Mouse (Mus musculus): ENCODE results near the gene Bckdha.

Bckdha gene

DNA sequence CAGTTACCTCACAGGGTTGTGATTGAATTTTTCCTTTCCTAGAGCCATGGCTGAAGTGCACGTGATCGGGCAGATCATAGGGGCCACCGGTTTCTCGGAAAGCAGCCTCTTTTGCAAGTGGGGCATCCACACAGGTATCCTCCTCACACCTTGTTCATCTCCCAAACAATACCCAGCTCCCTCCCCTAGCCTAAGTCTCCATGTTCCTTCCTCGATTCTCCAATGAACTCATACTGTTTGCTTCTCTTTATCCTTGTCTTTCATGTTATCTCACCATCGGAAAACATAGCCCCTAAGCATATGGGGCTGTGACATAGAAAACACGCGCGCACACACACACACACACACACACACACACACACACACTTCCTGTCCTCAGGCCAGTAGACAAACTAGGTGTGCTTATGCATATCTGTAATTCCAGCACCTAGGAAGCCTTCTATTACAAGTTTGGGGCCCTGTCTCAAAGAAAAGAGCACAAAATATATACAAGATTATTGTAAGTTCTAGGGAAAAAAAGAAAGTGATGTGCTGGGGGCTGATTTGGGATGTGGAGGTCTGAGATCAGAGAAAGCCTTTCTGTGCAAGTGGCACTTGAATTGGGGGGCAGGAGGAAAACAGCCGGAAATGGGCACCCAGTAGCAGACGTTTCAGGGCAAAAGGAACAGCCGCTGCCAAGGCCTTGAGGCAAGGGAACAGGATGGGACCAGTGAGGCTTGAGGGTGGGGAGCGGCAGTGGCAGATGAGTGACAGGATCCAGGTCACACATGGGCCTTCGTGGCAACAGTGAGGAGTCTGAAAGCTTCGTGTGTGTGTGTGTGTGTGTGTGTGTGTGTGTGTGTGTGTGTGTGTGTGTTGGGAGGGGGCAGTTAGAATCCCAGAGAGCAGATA is 22.8 kb upstream of the Bckdha start:
- no peak for DNase-seq (ENCODE audit: low read depth)

- DNase-seq (ENCODE audit: low read depth): peak; percentile 98
Observed at GRCm38 (mm10) chr7:25680514-25681258, 21.9 kb upstream of the Bckdha start, which contains the start of gene B9d2. Gene B9d2, plus strand, starts transcription at chr7:25680780.

DNA sequence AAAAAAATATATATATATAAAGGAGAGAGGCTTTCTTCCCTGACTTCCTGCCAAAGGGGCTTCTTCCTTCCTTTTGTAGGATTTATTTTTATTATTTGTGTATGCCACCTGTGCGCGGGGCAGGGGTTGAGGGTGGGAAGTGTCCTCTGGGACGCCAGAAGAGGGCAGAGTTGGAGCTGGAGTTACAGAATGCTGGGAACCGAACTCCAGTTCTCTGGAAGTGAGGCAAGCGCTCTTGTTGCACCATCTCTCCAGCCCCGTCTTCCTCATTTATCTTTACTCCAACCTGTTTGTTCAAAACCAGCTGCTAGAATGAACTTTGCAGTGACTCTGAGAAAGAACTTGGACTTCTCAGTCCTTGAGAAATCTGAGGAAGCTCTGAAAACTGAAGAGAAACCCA is 21.2 kb upstream of the Bckdha start:
- no peak for DNase-seq (ENCODE audit: low read depth)

DNA sequence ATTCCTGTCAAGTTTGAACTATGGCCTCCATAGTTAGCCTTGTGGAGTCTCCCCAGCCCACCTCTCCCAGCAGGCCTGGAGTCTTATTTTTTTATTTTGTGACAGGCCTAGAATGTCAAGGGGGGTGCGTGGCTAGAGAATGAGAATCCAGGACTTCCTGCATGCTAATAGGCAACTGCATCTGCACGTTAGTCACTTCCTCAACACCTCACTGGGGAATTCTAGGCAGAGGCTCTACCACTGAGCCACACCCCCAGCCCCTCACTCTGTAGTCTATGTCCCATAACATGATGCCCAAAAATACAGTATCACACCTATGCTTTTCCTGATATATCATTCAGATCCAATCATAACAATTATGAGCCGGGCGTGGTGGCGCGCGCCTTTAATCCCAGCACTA is 18.2 kb upstream of the Bckdha start:
- DNase-seq (ENCODE audit: low read depth): no peak

- DNase-seq (ENCODE audit: low read depth): no peak
Observed at GRCm38 (mm10) chr7:25676085-25676781, 17.5 kb upstream of the Bckdha start.

DNA sequence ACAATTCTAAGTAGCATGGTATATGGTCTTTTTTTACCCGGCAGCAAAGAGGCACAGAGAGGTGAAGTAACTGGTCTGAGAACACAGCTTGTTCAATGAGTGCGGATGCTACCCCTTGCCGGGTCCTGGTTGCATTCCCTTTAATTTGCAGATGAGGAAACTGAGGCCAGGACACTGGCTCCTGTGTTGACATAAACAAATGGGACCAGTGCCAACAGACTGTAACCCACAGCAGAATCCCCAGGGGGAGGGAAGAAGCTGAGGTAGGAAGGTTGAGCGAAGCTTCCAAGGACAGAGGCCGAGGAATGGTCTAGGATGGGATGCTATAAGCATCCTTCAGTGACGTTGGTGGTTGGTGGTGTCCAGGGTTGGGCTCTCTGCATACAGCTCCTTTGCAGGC is 16.6 kb upstream of the Bckdha start:
- no peak for DNase-seq (ENCODE audit: low read depth)

DNA sequence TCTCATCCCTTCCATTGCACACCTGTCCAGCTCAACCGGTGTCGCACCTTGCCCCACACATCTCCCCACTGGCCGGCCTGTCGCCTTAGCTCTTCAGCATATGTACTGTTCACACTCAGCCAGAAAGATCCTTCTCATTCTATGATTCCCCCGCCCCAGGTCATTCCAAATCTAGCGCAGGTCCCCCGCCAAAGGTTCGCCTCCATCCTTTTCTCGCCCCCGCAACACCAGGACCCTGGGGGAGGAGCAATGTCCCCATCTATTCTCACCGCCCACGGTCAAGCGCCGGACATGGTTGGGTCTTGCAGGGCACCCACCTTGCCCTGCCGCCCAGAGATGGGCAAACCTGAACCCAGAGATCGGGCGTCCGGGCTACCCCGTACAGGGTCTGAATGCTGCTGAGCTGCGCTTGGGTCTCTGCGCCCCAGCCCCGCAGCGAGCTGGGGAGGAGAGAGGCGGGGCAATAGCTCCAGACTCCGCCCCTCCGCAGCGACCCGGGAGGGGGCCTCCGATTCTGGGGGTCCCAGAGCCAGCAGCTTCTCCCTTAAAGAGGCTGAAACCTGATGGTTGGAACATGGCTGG is 16.0 kb upstream of the Bckdha start, which contains the start of gene Tmem91:
Tmem91 (minus strand) TSS at position 448 of the 582 bp plus-strand sequence.
- no peak for DNase-seq (ENCODE audit: low read depth)

DNA sequence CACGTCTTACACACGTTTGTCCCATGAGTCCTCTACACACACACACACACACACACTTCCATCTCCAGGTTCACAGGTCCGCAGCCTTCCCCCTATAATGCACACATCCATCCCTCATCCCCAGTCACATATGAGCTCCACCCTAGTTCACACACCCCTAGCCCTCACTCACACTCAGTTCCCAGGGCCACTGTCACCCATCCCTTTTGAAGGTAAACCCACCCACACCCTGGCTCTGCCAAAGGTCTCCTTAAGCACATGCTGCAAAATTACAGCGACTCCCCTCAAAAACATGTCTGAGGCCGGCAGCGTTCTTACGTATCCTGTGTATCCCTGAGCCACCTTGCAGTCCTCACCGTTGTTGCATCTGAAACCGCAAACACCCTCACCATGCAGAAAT is 15.5 kb upstream of the Bckdha start:
- DNase-seq (ENCODE audit: low read depth): no peak

- DNase-seq (ENCODE audit: low read depth): no peak
Observed at GRCm38 (mm10) chr7:25672442-25672841, 13.7 kb upstream of the Bckdha start.

- no peak for DNase-seq (ENCODE audit: low read depth)
Observed at GRCm38 (mm10) chr7:25671686-25672085, 12.9 kb upstream of the Bckdha start.

- no peak for DNase-seq (ENCODE audit: low read depth)
Observed at GRCm38 (mm10) chr7:25670096-25670495, 11.3 kb upstream of the Bckdha start.

DNA sequence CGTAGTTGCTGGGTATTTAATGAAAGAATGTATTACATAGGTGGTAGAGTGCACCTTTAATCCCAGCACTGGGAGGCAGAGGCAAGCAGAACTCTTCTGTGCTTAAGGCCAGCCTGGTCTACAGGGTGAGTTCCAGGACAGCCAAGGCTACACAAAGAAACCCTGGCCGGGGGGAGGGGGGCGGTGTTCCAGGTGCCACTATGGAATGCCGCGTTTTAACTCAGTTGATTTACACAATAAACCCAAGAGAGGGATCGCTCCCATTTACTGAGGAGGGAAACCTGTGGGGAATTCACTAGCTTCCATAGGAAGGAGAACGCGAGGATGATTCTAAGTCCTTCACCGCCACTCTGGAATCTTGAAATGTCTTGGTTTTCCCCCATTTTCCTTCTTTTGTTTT is 10.8 kb upstream of the Bckdha start:
- no peak for DNase-seq (ENCODE audit: low read depth)

GRCm38 (mm10) chr7:25669158-25669557 is 10.4 kb upstream of the Bckdha start:
- DNase-seq (ENCODE audit: low read depth): no peak

- no peak for DNase-seq (ENCODE audit: low read depth)
Observed at GRCm38 (mm10) chr7:25666381-25666780, 7.6 kb upstream of the Bckdha start.

DNA sequence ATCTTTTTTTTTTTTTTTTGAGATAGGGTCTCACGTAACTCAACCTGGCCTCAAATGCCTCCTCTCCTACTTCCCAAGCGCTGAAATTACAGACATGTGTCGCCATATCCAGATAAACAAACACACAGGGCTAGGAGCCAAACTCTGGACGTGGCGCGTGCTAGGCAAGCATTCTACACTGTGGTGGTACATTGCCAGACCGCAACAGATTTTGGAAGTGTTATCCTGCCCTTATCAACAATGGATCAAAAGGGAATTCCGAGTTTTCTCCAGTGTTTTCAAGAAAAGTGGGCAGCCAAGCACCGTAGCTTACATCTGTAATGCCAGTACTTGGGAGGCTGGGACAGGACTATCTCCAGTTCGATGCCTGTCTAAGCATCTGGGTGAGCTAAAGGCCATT is 996 bp downstream of the Bckdha start:
- no peak for DNase-seq (ENCODE audit: low read depth)

- DNase-seq (ENCODE audit: low read depth): no peak
Observed at GRCm38 (mm10) chr7:25655601-25656428, 3.0 kb downstream of the Bckdha start.

DNA sequence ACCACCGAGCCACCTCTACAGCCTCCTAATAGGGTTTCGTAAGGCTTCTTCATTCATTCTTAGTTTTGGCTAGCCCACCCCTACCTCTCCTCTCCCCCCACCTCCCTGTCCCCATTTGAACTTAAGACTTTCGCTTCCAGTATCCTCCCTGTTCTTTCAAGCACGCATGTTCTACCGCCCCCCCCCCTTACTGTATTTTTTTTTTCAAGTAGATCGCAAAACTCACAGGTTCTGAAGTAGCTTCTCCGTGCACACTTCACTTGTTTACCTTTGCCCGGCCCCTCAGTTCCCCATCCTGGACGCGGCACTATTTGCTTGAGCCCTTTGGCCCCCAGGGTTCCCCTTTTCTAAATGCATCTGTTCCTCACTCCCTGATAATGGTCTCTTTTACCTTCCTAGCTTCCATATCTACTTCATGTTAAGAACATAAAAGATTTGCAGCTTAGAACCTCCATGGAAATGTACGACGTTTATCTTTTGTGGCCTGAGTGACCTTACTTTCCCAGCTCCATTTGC is 6.5 kb downstream of the Bckdha start:
- no peak for DNase-seq (ENCODE audit: low read depth)

GRCm38 (mm10) chr7:25651281-25651680 is 7.5 kb downstream of the Bckdha start:
- DNase-seq (ENCODE audit: low read depth): no peak

- no peak for DNase-seq (ENCODE audit: low read depth)
Observed at GRCm38 (mm10) chr7:25649839-25650238, 8.9 kb downstream of the Bckdha start.

DNA sequence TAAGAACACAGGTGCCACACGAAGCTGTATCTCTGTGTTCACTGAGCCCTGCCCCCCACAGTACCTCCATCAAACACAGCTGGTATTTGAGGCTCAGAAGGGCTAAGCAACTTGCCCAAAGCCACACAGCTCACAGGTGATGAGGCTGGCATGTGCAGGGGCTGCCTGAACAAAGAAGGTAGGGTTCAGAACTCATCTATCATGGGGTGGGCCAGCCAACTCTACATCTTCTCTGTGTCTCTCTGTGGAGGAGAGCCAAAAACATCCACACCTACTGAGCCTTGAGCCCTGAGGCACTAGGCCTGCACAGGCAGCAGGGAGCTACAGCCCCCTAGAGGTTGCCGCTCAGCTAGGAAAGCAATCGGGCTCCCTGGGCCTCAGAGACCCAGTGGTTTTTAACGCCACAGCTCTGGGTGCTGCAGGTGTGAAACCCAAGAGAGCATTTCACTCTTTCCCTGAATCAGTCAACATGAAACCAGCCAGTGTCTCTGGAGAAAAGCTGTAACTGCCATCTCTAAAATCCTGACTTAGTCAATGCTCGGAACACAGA is 11.1 kb downstream of the Bckdha start:
- DNase-seq (ENCODE audit: low read depth): no peak

- DNase-seq (ENCODE audit: low read depth): no peak
Observed at GRCm38 (mm10) chr7:25645074-25645473, 13.7 kb downstream of the Bckdha start.

All from c-Kit-positive CD71-negative TER-119-negative erythroid progenitor cells, embryonic 14.5 days (primary cell).